Mouse (Mus musculus): ENCODE data around the gene Gltpd2.
"Not testable (repeated sequence)": the region's sequence is repeated elsewhere in the genome, so short reads cannot be mapped to it uniquely, and the experiment has no call there.

The Gltpd2 gene

DNA sequence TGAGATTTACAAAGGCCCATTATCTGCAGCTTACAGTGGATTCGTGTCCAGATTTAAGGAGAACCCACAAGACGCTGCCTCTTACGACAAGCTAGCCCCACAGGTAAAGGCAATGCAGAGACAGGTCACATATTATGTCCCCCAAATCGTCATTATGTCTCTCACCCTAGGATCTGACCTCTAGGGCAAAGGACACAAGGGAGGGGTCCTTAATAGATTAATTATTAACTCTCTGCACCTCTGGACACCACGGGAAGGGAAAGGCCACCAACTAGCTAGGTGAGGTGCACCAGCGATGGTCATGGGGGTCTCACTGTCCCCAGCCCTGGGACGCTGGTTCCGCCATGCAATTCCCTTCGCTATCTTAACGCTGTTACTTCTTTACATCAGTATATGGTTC is at the start of gene Gltpd2:
TSS of gene Gltpd2 (plus strand) at position 274 of the 400 bp plus-strand sequence.
- DNase-seq: no peak

DNA sequence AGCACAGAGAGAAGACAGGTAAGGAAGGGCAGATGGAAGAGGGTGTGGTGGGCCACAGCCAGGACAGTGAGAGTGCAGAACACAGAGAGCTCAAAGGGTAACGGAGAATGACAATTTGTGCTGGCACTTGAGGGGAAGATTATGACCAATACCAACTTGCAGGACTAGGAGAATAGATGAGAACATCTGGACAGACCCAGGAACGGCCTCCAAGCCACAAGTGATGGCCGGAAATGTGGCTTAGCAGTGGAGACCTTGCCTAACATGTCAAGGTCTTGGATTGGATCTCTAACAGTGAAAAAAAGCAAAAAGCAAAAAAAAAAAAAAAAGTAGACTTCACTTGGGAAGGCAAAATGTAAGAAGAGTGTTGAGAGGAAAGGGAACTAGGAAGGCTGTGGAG is 49.2 kb upstream of the Gltpd2 start:
- DNase-seq: no peak

DNA sequence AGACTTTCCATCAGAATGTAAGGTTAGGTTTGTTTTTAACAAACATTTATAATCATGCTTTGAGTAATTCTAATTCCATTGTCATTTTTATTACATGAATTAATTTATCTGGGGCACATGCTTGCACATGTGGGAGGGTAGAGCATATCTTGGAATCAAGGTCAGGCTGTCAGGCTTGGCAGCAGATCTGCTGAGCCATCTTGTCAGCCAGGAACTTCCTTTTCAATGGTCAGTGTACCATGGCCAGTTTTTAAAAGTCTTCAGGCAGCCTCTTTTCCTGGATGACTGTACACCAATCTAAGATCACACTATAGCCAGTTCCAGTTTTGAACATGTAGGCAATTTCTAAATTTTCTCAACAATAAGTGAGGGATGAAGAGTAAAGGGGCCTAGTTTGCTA is 46.3 kb upstream of the Gltpd2 start:
- peak; percentile 50 for DNase-seq

- DNase-seq: not testable (repeated sequence)
Observed at GRCm38 (mm10) chr11:70473291-70473690, 45.7 kb upstream of the Gltpd2 start.

DNA sequence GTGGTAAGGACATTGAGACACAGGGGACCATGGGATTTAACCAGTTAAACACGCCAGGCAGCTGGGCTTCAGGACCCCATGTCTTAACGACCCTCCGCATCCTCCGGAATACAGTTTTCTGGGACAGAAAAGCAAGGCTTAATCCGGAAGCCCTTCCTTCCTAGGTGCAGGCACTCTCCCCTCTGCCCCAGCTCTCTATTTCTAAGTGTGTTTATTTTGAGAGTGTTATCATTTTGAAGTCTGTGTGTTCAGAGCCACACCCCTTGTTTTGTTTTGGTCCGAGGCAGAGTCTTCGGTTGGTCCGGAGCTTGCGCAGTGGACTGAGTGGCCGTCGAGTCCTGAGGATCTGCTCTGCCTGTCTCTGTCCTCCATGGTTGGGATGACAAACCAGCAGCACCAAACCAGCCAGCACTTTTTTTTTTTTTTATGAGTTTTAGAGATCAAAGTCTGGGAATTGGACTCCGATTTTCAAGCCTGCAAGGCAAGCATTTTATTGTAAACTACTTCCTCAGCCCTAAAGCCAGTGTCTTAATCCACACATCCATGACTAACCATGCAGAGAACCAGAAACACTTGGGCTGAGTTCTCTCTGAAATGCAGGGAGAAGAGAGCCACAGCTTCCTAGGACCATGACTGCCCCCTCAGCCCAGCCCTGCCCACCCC is 44.0 kb upstream of the Gltpd2 start:
- DNase-seq: no peak

DNA sequence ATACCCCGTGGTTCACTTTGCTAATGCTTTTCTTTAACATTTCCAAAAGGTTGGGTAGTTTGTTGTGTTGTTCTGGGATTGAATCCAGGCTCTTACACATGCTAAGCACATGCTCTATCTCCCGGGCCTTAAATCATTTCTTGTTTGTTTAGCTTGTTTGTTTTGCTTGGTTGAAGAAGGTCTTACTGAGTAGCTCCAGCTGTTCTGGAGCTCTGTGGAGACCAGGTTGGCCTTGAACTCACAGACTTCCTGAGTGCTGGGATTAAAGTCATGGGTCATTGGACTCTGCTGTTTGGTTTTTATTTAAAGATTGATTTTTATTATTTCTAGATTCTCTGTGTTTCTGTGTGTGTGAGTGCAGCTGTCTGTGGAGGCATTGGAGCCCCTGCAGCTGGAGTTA is 33.5 kb upstream of the Gltpd2 start:
- peak; percentile 60 for DNase-seq

DNA sequence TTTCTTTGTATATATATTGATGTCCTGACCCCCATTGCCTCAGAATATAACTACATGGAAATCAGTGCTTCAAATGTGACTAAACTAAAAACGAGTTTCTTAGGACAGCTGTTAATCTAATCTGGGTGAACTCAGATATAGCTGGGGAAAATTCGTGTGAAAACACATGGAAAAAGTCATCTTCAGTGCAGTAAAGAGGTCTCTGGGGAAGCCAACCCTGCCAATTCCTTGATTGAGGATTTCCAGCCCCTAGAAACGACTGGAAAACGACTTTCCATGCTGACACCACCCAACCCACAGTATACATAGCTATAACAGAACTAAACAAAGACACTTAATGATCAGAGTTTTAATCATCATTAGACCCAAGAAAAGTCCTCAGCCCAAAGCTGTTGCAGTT is 31.2 kb upstream of the Gltpd2 start:
- DNase-seq: no peak

- no peak for DNase-seq
Observed at GRCm38 (mm10) chr11:70489138-70489537, 29.9 kb upstream of the Gltpd2 start.

DNA sequence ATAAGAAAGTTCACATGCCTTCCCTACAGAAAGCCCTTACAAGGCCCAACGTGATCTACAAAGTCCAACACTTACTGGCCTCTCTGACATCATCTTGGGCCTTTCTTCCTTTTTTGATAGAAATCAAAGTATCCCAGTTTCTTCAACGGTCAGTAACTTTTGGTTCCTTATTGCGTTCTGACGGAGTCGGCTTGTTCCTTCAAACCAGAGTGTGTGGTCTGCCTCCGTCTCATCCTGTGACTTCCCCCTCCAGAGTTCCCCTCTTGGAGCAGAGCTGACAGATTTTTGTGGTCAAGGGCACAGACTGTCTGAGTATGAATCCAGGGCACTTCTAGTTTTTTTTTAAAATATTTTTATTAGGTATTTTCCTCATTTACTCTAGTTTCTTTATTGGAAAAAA is 29.3 kb upstream of the Gltpd2 start:
- no peak for DNase-seq

DNA sequence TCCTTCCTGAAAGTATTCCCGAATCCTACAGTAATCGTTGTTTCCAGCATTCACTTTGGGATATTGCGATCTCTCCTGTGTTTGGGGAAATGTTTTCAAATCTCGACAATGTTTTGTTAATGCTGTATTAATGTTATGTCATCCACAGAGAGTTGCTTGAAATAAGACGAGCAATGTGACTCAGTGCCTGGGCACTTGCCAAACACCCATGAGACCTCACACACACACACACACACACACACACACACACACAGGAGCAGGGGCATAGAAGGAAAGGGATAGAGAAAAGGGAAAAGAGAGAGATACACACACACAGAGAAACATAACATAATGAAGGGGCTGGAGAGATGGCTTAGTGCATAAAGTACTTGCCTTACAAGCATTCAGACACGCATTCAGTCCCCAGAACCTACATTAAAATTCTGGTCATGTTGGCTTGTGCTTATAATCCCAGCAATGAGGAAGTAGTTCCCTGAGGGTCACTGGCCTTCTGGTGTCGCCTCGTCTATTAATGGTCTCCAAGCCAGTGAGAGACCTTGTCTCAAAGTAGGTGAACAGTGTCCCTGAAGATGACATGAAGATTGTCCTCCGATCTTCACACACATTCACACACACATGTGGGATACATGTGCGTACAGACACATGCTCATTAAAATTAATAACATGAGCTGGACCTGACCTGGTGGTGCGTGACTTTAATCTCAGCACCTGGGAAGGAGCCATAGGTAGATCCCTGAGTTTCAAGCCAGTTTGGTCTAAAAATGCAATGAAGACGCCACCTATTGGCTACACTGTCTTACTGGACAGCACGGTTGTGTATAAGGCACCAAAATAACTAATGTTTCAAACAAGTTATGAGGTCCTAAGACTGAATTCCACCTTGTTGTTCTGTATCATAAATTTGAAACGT is 19.2 kb upstream of the Gltpd2 start:
- peak; percentile 53 for DNase-seq

DNA sequence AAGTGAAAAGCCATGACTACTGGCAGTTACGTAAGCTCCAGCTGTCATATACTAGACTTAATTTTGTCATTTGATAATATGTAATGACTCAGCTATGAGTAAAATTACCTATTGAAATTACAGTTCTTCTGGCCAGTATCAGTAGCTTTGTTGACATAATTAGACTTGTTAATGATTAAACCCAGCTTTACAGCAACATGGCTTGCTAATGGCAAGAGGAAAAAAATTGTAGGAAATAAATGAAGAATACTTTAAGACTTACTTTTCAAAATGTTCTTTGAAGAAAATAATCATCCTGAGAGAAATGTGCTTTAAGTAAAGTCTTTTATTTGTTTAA is 18.6 kb upstream of the Gltpd2 start:
- DNase-seq: no peak

GRCm38 (mm10) chr11:70502018-70502417 is 17.0 kb upstream of the Gltpd2 start:
- DNase-seq: no peak

DNA sequence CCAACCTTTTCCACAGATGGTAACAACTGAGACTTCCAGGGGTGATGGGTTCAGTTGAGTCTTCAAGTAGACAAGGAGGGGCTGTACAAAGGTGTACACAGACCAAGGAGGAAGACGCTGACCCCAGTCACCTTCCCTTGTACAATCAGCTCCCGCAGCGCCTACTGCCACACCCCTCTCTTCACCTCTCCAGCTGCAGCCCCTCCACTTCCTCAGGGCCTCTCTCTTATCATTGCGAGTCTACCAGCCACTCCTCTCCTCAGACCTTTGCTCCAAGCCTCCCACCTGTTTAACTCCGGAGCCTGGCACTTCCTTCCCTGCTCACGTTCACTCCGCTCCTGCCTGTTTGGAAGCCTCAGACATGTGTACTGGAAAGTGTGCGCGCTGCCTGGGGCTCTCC is 14.0 kb upstream of the Gltpd2 start, which contains the start of gene Tm4sf5:
TSS of gene Tm4sf5 (plus strand) at position 275 of the 400 bp plus-strand sequence.
- no peak for DNase-seq

DNA sequence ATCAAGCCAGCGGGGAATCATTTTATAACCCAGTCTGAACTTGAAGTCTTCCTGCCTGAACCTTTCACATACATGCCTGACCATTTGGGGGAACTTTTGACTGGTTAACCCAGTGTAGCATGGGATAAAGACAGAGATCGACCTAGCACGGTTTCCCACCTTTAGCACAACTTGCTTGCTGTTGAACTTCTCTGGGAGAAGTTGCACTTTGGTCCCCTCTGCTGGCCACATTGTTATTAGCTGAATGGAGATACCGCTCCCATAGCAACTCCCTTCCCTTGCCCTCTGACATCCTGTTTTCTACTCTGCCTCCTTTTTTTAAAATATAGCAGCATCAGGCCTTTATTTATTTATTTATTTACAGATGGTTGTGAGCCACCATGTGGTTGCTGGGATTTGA is 12.6 kb upstream of the Gltpd2 start:
- peak; percentile 88 for DNase-seq

GRCm38 (mm10) chr11:70506962-70507515 is 12.0 kb upstream of the Gltpd2 start:
- no peak for DNase-seq

DNA sequence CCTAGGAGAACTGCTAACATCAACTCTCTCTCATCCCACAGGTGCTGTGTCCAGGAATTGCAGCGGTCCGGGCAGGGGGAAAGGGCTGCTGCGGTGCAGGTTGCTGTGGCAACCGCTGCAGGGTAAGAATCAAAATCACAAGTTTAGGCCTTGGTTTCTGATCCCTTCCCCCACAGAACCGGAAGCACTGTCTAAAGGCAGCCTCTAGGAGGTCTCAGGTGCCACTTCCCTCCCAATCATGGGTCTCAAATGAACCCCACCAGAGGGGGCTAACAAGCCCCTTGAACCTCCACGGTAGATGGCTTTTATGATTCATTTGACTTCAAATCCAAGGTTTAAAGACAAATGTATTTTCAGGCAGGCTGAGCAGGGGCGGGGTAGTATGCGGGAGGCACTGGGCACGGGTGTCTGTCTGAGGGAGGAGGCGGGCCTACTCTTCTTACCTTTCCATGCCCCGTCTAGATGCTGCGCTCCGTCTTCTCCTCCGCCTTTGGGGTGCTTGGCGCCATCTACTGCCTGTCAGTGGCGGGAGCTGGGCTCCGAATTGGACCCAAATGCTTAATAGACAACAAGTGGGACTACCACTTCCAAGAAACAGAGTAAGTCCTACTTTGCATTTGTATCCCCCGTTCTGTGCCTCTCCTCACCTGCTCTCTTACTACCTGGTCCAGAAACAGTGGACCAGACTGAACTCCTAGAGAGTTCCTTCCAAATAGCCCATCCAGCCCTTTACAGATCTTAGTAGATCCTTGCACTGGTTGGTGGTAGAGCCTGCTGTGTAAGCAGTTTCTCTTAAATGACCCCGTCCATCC is 9.0 kb upstream of the Gltpd2 start:
- peak; percentile 65 for DNase-seq

GRCm38 (mm10) chr11:70511242-70511641 is 7.8 kb upstream of the Gltpd2 start:
- DNase-seq: no peak

DNA sequence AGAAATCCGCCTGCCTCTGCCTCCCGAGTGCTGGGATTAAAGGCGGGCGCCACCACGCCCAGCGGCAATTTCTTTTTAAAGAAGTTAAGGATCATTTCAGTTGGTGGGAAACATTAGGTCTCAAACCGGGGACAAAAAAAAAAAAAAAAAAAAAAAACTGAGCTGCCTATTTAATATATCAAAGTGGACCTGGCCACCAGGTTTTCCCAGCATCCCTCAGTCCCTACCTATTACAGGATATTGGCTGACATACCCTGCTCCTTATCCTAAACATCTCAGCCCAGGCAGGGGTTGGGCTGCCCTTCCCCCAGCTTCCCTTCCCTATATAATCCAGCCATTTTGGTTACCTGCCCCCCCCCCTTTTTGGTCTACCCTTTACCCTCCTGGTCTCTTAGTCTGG is 7.2 kb upstream of the Gltpd2 start:
- DNase-seq: no peak

DNA sequence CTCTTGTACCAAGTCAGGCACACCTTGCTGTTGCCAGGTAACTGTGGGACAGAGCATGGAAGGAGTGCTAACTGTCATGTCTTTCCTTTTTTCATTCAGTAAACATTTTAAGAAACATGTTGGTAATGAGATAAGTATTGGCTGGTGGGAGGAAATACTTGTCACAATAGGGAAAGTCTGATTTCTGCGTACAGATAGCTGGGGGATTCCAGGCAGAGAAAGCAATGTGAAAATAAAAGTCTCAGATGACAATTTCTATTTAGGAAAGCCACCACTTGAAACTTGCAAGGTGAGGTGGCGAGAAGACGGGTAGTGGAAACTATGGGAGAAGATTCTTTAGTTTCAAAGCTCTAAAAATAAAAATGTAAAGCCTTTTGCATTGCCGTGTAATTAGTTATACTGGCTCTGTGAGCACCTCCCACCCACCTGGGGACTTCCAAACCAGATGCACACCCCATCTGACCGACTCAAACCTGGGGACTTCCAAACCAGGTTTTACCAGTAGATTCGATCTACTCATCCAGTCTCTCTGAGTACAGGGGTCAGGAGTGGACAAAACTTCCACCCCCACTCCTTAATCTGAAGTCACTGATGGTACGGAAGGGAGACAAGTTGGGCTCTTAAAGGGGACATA is 6.2 kb upstream of the Gltpd2 start:
- DNase-seq: no peak

DNA sequence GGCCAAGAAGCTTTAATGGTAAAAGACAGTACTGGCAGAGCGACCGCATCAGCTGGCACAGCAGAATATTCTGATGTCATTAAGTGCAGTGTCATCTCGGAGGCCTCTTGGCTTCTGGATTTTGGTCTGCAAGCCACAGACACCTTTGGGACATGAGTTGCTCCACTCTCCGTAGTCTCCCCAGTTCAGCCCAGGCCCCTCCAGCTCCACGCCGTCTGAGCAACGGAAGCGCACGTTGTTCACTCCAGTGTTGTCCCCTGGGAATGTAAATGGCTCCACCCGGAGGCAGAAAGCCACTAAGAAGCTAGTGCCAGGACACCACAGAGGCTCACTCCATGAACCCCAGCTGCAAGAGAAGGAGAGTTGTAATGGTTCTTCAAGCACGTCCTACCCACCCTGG is 5.5 kb upstream of the Gltpd2 start:
- DNase-seq: peak; percentile 37

DNA sequence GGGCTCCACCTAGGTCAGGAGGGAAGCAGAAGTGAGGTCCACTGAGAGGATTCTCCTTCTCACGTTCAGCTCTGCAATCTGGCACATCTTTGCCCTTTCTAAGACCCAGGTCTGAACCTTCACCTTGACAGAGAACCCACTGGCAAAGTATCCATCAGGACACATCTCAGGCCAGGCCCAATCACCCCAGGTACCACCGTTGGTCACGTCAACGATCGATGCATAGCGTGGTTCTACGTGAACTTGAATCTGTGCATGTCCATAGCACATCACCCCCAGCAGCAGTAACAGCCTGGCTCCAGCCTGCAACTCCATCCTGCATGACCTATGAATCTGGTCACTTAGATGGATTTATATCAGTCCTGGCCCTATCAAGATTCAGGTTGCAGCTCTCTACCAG is 4.7 kb upstream of the Gltpd2 start, which contains the start of gene Vmo1:
TSS of gene Vmo1 (minus strand) at position 329 of the 400 bp plus-strand sequence.
- no peak for DNase-seq

DNA sequence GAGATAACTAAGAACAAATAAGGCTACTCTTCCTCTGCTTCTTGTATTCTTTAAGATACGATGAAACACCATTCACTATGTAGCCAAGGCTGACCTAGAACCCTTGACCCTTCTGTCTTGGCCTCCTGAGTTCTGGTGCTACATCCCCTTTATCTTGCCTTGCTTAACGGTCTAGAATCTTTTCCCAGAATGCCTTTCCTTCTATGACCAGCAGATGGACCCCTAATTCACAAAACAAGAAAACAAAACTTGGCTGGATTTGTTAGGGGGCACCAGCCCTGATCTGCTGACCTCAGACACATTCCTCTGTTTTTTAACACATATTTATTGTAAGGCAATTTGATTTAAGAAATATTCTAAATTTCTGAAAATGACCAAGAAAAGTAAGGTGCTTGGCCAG is 2.6 kb upstream of the Gltpd2 start:
- DNase-seq: peak; percentile 36

DNA sequence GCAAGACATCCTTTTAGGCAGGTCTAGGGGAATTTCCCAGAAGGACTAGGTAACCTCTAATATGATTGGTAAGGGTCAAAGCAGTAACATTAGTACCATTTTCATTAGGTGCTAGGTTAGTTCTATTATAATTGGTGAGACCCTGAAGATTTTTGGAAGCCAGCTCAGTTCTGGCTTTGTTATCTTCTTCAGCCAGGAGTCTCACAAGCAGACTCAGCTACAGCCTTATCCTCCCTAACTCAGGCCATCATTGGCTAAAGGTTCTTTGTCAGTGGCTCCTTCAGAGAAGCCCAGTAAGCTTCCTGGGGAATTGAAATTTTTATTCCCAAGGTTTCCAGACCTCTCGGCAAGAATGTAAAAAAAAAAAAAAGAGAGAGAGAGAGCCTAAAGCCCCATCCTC is 560 bp upstream of the Gltpd2 start:
- DNase-seq: no peak
